Mouse (Mus musculus): ENCODE results near the gene Abca14.

GRCm38 (mm10) chr7:120271135-120271991, 67.6 kb downstream of the Abca14 start:
- no peak for TF ChIP-seq CTCF (IDR thresholded peaks at IDR 0.05; ENCODE audit: low read depth)
- no peak for TF ChIP-seq EP300 (IDR thresholded peaks at IDR 0.05; ENCODE audit: low read depth)

Data from liver, embryonic 14.5 days (tissue).